Mouse (Mus musculus) thymus, postnatal 36 days (tissue): ENCODE measurements around the gene Gm10715.
"Not testable (repeated sequence)": the region's sequence is repeated elsewhere in the genome, so short reads cannot be mapped to it uniquely, and the experiment has no call there.

Experiments used
- DNase-seq, 2 experiments: peaks; one replicate each; pipeline ENCODE4 v3.0.0; 2022; ENCODE audit warnings: mixed read lengths in 2 of 2

Gene Gm10715

GRCm38 (mm10) chr9:3036577-3036976 lies at the start of gene Gm10715:
Gm10715 (plus strand) TSS chr9:3036877.
- not testable (repeated sequence) for DNase-seq

DNA sequence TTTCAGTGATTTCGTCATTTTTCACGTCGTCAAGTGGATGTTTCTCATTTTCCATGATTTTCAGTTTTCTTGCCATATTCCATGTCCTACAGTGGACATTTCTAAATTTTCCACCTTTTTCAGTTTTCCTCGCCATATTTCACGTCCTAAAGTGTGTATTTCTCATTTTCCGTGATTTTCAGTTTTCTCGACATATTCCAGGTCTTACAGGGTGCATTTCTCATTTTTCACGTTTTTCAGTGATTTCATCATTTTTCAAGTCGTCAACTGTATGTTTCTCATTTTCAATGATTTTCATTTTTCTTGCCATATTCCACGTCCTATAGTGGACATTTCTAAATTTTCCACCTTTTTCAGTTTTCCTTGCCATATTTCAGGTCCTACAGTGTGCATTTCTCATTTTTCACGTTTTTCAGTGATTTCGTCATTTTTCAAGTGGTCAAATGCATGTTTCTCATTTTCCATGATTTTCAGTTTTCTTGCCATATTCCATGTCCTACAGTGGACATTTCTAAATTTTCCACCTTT lies 36.2 kb upstream of the Gm10715 start, which contains the start of gene Gm10722:
TSS of gene Gm10722 (plus strand) at position 478 of the 528 bp plus-strand sequence.
- DNase-seq, result not testable (repeated sequence)

GRCm38 (mm10) chr9:3001006-3001405 lies 35.7 kb upstream of the Gm10715 start:
- DNase-seq, result not testable (repeated sequence)

DNA sequence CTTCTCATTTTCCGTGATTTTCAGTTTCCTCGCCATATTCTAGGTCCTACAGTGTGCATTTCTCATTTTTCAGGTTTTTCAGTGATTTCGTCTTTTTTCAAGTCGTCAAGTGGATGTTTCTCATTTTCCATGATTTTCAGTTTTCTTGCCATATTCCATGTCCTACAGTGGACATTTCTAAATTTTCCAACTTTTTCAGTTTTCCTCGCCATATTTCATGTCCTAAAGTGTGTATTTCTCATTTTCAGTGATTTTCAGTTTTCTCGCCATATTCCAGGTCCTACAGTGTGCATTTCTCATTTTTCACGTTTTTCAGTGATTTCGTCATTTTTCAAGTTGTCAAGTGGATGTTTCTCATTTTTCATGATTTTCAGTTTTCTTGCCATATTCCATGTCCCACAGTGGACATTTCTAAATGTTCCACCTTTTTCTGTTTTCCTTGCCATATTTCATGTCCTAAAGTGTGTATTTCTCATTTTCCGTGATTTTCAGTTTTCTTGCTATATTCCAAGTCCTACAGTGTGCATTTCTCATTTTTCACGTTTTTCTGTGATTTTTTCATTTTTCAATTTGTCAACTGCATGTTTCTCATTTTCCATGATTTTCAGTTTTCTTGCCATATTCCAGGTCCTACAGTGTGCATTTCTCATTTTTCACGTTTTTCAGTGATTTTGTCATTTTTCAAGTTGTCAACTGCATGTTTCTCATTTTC lies 34.6 kb upstream of the Gm10715 start:
- DNase-seq, result peak; percentile 15 to 52

DNA sequence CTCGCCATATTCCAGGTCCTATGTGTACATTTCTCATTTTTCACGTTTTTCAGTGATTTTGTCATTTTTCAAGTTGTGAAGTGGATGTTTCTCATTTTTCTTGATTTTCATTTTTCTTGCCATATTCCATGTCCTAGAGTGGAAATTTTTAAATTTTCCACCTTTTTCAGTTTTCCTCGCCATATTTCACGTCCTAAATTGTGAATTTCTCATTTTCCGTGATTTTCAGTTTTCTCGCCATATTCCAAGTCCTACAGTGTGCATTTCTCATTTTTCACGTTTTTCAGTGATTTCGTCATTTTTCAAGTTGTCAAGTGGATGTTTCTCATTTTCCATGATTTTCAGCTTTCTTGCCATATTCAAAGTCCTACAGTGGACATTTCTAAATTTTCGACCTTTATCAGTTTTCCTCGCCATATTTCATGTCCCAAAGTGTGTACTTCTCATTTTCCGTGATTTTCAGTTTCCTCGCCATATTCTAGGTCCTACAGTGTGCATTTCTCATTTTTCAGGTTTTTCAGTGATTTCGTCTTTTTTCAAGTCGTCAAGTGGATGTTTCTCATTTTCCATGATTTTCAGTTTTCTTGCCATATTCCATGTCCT lies 33.8 kb upstream of the Gm10715 start, which contains the start of gene Gm11168:
TSS of gene Gm11168 (plus strand) at position 553 of the 603 bp plus-strand sequence.
- DNase-seq, result not testable (repeated sequence)

- DNase-seq, result not testable (repeated sequence)
These were observed 30.5 kb upstream of the Gm10715 start for GRCm38 (mm10) chr9:3006179-3006578.

- peak; percentile 23 to 57 for DNase-seq
These were observed 30.0 kb upstream of the Gm10715 start for GRCm38 (mm10) chr9:3006636-3007035.

DNA sequence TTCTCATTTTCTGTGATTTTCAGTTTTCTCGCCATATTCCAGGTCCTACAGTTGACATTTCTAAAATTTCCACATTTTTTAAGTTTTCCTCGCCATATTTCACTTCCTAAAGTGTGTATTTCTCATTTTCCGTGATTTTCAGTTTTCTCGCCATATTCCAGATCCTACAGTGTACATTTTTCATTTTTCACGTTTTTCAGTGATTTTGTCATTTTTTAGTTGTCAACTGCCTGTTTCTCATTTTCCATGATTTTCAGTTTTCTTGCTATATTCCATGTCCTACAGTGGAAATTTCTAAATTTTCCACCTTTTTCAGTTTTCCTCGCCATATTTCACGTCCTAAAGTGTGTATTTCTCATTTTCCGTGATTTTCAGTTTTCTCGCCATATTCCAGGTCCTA lies 29.4 kb upstream of the Gm10715 start:
- DNase-seq, result not testable (repeated sequence)

DNA sequence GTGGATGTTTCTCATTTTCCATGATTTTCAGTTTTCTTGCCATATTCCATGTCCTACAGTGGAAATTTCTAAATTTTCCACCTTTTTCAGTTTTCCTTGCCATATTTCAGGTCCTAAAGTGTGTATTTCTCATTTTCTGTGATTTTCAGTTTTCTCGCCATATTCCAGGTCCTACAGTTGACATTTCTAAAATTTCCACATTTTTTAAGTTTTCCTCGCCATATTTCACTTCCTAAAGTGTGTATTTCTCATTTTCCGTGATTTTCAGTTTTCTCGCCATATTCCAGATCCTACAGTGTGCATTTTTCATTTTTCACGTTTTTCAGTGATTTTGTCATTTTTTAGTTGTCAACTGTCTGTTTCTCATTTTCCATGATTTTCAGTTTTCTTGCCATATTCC lies 27.3 kb upstream of the Gm10715 start:
- DNase-seq, result not testable (repeated sequence)

DNA sequence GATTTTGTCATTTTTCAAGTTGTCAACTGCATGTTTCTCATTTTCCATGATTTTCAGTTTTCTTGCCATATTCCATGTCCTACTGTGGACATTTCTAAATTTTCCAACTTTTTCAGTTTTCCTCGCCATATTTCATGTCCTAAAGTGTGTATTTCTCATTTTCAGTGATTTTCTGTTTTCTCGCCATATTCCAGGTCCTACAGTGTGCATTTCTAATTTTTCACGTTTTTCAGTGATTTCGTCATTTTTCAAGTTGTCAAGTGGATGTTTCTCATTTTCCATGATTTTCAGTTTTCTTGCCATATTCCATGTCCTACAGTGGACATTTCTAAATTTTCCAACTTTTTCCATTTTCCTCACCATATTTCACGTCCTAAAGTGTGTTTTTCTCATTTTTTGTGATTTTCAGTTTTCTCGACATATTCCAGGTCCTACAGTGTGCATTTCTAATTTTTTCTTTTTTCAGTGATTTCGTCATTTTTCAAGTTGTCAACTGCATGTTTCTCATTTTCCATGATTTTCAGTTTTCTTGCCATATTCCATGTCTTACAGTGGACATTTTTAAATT lies 24.5 kb upstream of the Gm10715 start:
- not testable (repeated sequence) for DNase-seq

DNA sequence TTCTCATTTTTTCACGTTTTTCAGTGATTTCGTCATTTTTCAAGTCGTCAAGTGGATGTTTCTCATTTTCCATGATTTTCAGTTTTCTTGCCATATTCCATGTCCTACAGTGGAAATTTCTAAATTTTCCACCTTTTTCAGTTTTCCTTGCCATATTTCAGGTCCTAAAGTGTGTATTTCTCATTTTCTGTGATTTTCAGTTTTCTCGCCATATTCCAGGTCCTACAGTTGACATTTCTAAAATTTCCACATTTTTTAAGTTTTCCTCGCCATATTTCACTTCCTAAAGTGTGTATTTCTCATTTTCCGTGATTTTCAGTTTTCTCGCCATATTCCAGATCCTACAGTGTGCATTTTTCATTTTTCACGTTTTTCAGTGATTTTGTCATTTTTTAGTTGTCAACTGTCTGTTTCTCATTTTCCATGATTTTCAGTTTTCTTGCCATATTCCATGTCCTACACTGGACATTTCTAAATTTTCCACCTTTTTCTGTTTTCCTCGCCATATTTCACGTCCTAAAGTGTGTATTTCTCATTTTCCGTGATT lies 23.9 kb upstream of the Gm10715 start, which contains the start of gene Gm10721:
TSS of gene Gm10721 (plus strand) at position 408 of the 547 bp plus-strand sequence.
- DNase-seq, result not testable (repeated sequence)

DNA sequence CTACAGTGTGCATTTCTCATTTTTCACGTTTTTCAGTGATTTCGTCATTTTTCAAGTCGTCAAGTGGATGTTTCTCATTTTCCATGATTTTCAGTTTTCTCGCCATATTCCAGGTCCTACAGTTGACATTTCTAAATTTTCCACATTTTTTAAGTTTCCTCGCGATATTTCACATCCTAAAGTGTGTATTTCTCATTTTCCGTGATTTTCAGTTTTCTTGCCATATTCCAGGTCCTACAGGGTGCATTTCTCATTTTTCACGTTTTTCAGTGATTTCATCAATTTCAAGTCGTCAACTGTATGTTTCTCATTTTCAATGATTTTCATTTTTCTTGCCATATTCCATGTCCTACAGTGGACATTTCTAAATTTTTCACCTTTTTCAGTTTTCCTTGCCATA lies 21.3 kb upstream of the Gm10715 start, which contains the start of gene Gm10720:
TSS of gene Gm10720 (plus strand) at position 301 of the 400 bp plus-strand sequence.
- not testable (repeated sequence) for DNase-seq

DNA sequence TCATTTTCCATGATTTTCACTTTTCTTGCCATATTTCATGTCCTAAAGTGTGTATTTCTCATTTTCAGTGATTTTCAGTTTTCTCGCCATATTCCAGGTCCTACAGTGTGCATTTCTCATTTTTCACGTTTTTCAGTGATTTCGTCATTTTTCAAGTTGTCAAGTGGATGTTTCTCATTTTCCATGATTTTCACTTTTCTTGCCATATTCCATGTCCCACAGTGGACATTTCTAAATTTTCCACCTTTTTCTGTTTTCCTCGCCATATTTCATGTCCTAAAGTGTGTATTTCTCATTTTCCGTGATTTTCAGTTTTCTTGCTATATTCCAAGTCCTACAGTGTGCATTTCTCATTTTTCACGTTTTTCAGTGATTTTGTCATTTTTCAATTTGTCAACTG lies 20.8 kb upstream of the Gm10715 start:
- DNase-seq, result not testable (repeated sequence)

DNA sequence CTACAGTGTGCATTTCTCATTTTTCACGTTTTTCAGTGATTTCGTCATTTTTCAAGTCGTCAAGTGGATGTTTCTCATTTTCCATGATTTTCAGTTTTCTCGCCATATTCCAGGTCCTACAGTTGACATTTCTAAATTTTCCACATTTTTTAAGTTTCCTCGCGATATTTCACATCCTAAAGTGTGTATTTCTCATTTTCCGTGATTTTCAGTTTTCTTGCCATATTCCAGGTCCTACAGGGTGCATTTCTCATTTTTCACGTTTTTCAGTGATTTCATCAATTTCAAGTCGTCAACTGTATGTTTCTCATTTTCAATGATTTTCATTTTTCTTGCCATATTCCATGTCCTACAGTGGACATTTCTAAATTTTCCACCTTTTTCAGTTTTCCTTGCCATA lies 19.6 kb upstream of the Gm10715 start, which contains the start of gene Gm10719:
TSS of gene Gm10719 (plus strand) at position 301 of the 400 bp plus-strand sequence.
- DNase-seq, result not testable (repeated sequence)

DNA sequence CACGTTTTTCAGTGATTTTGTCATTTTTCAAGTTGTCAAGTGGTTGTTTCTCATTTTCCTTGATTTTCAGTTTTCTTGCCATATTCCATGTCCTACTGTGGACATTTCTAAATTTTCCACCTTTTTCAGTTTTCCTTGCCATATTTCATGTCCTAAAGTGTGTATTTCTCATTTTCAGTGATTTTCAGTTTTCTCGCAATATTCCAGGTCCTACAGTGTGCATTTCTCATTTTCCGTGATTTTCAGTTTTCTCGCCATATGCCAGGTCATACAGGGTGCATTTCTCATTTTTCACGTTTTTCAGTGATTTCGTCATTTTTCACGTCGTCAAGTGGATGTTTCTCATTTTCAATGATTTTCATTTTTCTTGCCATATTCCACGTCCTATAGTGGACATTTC lies 17.7 kb upstream of the Gm10715 start:
- DNase-seq, result peak; percentile 11 to 21

GRCm38 (mm10) chr9:3019835-3020727 lies 16.6 kb upstream of the Gm10715 start:
- DNase-seq, result peak in 1 of 2 experiments; percentile 8

DNA sequence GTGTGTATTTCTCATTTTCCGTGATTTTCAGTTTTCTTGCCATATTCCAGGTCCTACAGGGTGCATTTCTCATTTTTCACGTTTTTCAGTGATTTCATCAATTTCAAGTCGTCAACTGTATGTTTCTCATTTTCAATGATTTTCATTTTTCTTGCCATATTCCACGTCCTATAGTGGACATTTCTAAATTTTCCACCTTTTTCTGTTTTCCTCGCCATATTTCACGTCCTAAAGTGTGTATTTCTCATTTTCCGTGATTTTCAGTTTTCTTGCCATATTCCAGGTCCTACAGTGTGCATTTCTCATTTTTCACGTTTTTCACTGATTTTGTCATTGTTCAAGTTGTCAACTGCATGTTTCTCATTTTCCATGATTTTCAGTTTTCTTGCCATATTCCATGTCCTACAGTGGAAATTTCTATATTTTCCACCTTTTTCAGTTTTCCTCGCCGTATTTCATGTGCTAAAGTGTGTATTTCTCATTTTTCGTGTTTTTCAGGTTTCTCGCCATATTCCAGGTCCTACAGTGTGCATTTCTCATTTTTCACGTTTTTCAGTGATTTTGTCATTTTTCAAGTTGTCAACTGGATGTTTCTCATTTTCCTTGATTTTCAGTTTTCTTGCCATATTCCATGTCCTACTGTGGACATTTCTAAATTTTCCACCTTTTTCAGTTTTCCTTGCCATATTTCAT lies 14.2 kb upstream of the Gm10715 start:
- not testable (repeated sequence) for DNase-seq

DNA sequence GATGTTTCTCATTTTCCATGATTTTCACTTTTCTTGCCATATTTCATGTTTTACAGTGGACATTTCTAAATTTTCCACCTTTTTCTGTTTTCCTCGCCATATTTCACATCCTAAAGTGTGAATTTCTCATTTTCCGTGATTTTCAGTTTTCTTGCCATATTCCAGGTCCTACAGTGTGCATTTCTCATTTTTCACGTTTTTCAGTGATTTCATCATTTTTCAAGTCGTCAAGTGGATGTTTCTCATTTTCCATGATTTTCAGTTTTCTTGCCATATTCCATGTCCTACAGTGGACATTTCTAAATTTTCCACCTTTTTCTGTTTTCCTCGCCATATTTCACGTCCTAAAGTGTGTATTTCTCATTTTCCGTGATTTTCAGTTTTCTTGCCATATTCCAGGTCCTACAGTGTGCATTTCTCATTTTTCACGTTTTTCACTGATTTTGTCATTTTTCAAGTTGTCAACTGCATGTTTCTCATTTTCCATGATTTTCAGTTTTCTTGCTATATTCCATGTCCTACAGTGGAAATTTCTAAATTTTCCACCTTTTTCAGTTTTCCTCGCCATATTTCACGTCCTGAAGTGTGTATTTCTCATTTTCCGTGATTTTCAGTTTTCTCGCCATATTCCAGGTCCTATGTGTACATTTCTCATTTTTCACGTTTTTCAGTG lies 13.2 kb upstream of the Gm10715 start, which contains the start of gene Gm10718:
TSS of gene Gm10718 (plus strand) at position 236 of the 673 bp plus-strand sequence.
- DNase-seq, result not testable (repeated sequence)

DNA sequence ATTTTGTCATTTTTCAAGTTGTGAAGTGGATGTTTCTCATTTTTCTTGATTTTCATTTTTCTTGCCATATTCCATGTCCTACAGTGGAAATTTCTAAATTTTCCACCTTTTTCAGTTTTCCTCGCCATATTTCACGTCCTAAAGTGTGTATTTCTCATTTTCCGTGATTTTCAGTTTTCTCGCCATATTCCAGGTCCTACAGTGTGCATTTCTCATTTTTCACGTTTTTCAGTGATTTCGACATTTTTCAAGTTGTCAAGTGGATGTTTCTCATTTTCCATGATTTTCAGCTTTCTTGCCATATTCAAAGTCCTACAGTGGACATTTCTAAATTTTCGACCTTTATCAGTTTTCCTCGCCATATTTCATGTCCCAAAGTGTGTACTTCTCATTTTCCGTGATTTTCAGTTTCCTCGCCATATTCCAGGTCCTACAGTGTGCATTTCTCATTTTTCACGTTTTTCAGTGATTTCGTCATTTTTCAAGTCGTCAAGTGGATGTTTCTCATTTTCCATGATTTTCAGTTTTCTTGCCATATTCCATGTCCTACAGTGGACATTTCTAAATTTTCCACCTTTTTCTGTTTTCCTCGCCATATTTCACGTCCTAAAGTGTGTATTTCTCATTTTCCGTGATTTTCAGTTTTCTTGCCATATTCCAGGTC lies 12.6 kb upstream of the Gm10715 start:
- peak; percentile 20 to 52 for DNase-seq
